Mouse (Mus musculus) limb, embryonic 10.5 days (tissue): ENCODE results near the gene Atl3. TPM values are rescaled to one million over a fixed set of nuclear protein-coding genes. Genes with fewer than 3 reads are reported as not detected.

Experiments used
- DNase-seq: peaks from one replicate; pipeline ENCODE4 v3.0.0-alpha.2; 2017; ENCODE audit warnings: low spot score
- H3K27ac ChIP-seq: fragments of 300-500 bp; sonication (generic); 2 replicates; pipeline ENCODE4 v1.5.1; 2016; ENCODE audit warnings: mild to moderate bottlenecking
- H3K27me3 ChIP-seq: fragments of 300-500 bp; sonication (generic); 2 replicates; pipeline ENCODE4 v1.6.1; 2016; ENCODE audit warnings: low read depth, mild to moderate bottlenecking; ENCODE audit not compliant: poor library complexity, severe bottlenecking
- H3K36me3 ChIP-seq: fragments of 300-500 bp; sonication (generic); 2 replicates; pipeline ENCODE4 v1.6.1; 2016; ENCODE audit warnings: mild to moderate bottlenecking, moderate library complexity
- H3K4me1 ChIP-seq: fragments of 300-500 bp; sonication (generic); 2 replicates; pipeline ENCODE4 v1.6.1; 2016
- H3K4me3 ChIP-seq: fragments of 300-500 bp; sonication (generic); 2 replicates; pipeline ENCODE4 v1.5.1; 2016; ENCODE audit warnings: mild to moderate bottlenecking, moderate library complexity
- H3K9me3 ChIP-seq: fragments of 300-500 bp; sonication (generic); replicated peaks from 2 replicates; pipeline ENCODE4 v1.6.1; 2016; ENCODE audit warnings: mild to moderate bottlenecking
- WGBS: fragments of 180-500 bp; shearing (Covaris S2); methylation state at CpG from one replicate; pipeline ENCODE4 v1.1.7; 2016; 5-methylcytosine and 5-hydroxymethylcytosine counted together
- polyA plus RNA-seq: library from polyadenylated mRNA; unstranded; fragments of >200 nt; fragmentation: Nextera tagmentation; extraction: Ambion mirVana; gene quantifications from 2 replicates; pipeline ENCODE4 v1.2.1, GENCODE M21; 2016

The Atl3 gene
- polyA plus RNA-seq, 1 experiment from 2014 or later = 7.6 TPM

DNA sequence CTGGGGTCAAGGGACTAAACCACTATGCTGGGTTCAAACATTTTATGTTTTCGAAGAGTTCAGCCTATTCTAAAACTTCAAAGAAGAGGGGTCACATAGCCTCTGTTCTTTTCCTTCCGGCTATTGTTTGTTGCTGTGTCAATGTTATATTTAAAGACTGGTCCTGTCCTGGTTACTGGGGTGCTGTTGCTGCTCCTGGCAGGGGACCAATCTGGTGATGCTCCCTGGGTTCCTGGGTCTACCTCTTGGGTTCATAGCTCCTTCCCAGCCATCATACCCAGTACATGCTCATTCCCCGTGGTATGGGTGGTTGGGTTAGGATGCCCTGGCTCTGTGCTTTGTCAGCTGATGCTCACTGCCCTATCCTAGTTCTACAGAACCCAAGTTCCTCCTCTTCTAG is 83.9 kb downstream of the Atl3 start:
- Histone ChIP-seq H3K4me3 (no peak overlapping the region), H3K36me3 (no peaks in the 10 kb centered on the region), H3K4me1 (no peaks in the 10 kb centered on the region), H3K9me3 (no peaks in the 10 kb centered on the region), H3K27me3 (no peaks in the 10 kb centered on the region), H3K27ac (no peak overlapping the region)
- WGBS = 91% methylated on average over 3 of the region's 3 CpGs
- DNase-seq = no peak

GRCm38 (mm10) chr19:7581042-7581441 is 87.2 kb downstream of the Atl3 start:
- Histone ChIP-seq H3K9me3 (no peaks in the 10 kb centered on the region), H3K27ac (no peak overlapping the region), H3K4me3 (no peak overlapping the region), H3K27me3 (no peaks in the 10 kb centered on the region), H3K36me3 (no peaks in the 10 kb centered on the region), H3K4me1 (0 out of 2 replicates have a peak, but pooled peaks cover 4% of the 10 kb centered on the region)
- DNase-seq = no peak
- WGBS = 74% methylated on average over 5 of the region's 5 CpGs

DNA sequence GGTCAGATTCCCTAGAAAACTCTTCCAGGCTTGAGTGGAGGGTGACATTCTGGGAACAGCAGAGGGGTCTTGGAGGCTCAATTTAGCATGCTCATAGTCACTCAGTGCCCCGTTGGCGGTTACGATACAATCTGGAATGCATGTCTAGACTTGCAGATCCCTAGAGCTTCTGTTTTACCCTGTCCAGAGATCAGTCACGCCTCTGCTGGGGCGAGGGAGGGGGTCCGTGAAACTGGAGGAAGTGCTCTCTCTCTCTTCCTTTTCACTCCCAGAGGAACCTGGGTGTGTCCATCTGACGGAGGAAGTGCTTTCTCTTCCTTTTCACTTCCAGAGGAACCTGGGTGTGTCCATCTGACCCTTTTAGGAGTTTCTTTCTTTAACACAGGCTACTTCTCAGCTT is 89.3 kb downstream of the Atl3 start:
- Histone ChIP-seq H3K4me1 (0 out of 2 replicates have a peak, but pooled peaks cover 4% of the 10 kb centered on the region), H3K4me3 (no peak overlapping the region), H3K27me3 (no peaks in the 10 kb centered on the region), H3K36me3 (no peaks in the 10 kb centered on the region), H3K27ac (no peak overlapping the region), H3K9me3 (no peaks in the 10 kb centered on the region)
- DNase-seq = no peak
- 71% methylated on average over 7 of the region's 7 CpGs for whole genome bisulfite sequencing

- no peak overlapping the region for H3K4me3 ChIP-seq
- H3K36me3 ChIP-seq = no peaks in the 10 kb centered on the region
- no peaks in the 10 kb centered on the region for H3K27me3 ChIP-seq
- no peaks in the 10 kb centered on the region for H3K9me3 ChIP-seq
- 86% methylated on average over 3 of the region's 3 CpGs for WGBS
- DNase-seq = no peak
- no peak overlapping the region for H3K27ac ChIP-seq
- 0 out of 2 replicates have a peak, but pooled peaks cover 4% of the 10 kb centered on the region for H3K4me1 ChIP-seq
Observed at GRCm38 (mm10) chr19:7583599-7583998, 89.8 kb downstream of the Atl3 start.

DNA sequence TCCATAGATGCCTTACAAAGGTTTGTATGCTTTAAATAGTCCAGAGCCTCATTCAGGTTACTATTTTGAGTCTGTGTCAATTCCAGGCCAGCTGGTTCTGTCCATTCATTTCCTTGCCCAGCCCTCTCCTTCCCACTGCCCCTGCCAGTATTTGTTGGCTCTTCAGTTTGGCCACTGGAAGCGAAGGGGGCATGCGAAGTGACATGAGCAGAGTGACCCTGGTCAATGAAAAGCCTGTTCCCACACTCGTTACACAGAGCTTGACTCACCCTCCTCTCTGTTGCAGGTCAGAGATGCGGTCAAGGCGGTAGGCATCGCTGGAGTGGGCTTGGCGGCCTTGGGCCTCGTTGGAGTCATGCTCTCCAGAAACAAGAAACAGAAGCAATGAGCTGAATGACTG is 91.4 kb downstream of the Atl3 start:
- H3K27me3 ChIP-seq = no peaks in the 10 kb centered on the region
- H3K36me3 ChIP-seq = no peaks in the 10 kb centered on the region
- H3K4me1 ChIP-seq = 0 out of 2 replicates have a peak, but pooled peaks cover 4% of the 10 kb centered on the region
- no peak for DNase-seq
- no peak overlapping the region for H3K4me3 ChIP-seq
- WGBS = 93% methylated on average over 8 of the region's 8 CpGs
- H3K27ac ChIP-seq = no peak overlapping the region
- H3K9me3 ChIP-seq = no peaks in the 10 kb centered on the region

- no peaks in the 10 kb centered on the region for H3K9me3 ChIP-seq
- H3K36me3 ChIP-seq = no peaks in the 10 kb centered on the region
- no peak overlapping the region for H3K27ac ChIP-seq
- no peak for DNase-seq
- no peaks in the 10 kb centered on the region for H3K27me3 ChIP-seq
- H3K4me3 ChIP-seq = no peak overlapping the region
- 0 out of 2 replicates have a peak, but pooled peaks cover 4% of the 10 kb centered on the region for H3K4me1 ChIP-seq
- 92% methylated on average over 6 of the region's 6 CpGs for WGBS
Observed at GRCm38 (mm10) chr19:7585764-7586163, 91.9 kb downstream of the Atl3 start.

Other genes starting within 250 kb of the Atl3 start
- 54.9 and 63.1 TPM in 2 replicates for gene Rcor2, start 226.7 kb upstream of the Atl3 start, polyA plus RNA-seq
- 50.1 and 53.4 TPM in 2 replicates for gene Mark2, start 152.2 kb upstream of the Atl3 start, polyA plus RNA-seq
- gene Spindoc, start 111.0 kb upstream of the Atl3 start, polyA plus RNA-seq = 47.0 and 48.5 TPM in 2 replicates
- gene 2700081O15Rik, start 76.4 kb upstream of the Atl3 start, polyA plus RNA-seq = 5.0 and 6.8 TPM in 2 replicates
- gene Rtn3, start 10.8 kb upstream of the Atl3 start, polyA plus RNA-seq = 95.7 and 103 TPM in 2 replicates
- gene Pla2g16, start 63.4 kb downstream of the Atl3 start, polyA plus RNA-seq = 3.2 and 3.6 TPM in 2 replicates
- 0.21 and 0.84 TPM in 2 replicates for gene Lgals12, start 113.2 kb downstream of the Atl3 start, polyA plus RNA-seq
- not detected in 2 replicates for gene Hrasls5, start 118.5 kb downstream of the Atl3 start, polyA plus RNA-seq
- not detected in 2 replicates for gene Slc22a19, start 217.3 kb downstream of the Atl3 start, polyA plus RNA-seq